Mouse (Mus musculus): ENCODE measurements around the gene Gm10128. TPM values are rescaled to one million over a fixed set of nuclear protein-coding genes. Genes with fewer than 3 reads are reported as not detected.
A peak's percentile ranks its signal among the peaks of the same experiment; 100 is the strongest.
"Not testable (repeated sequence)": the region's sequence is repeated elsewhere in the genome, so short reads cannot be mapped to it uniquely, and the experiment has no call there.

Gm10128 gene
- not detected for total RNA-seq (2021)

- DNase-seq (ENCODE audit: low spot score in 2 of 2); intact Hi-C loops (cut with DNase I): not testable (repeated sequence)
Observed at GRCm38 (mm10) chr14:7643872-7644271, at the start of gene Gm10128. Gene Gm10128, minus strand, starts transcription at chr14:7643972.

- intact Hi-C loops (cut with DNase I); DNase-seq (ENCODE audit: low spot score in 2 of 2): not testable (repeated sequence)
Observed at GRCm38 (mm10) chr14:7681170-7681569, 37.4 kb upstream of the Gm10128 start.

- peak; percentile 4 to 31 for DNase-seq (ENCODE audit: low spot score in 2 of 2)
- intact Hi-C loops (cut with DNase I) = not testable (repeated sequence)
Observed at GRCm38 (mm10) chr14:7662491-7662890, 18.7 kb upstream of the Gm10128 start.

- DNase-seq (ENCODE audit: low spot score in 2 of 2) = peak in 1 of 2 experiments; percentile 1
- intact Hi-C loops (cut with DNase I) = not testable (repeated sequence)
Observed at GRCm38 (mm10) chr14:7658101-7659074, 14.6 kb upstream of the Gm10128 start.

- intact Hi-C loops (cut with DNase I) = not testable (repeated sequence)
Observed at GRCm38 (mm10) chr14:7657456-7657855, 13.7 kb upstream of the Gm10128 start.

GRCm38 (mm10) chr14:7595492-7595891, 48.3 kb downstream of the Gm10128 start, which contains the start of gene Gm10338:
Gene Gm10338, minus strand, starts transcription at chr14:7595592.
- intact Hi-C loops (cut with DNase I); DNase-seq (ENCODE audit: low spot score in 2 of 2): not testable (repeated sequence)

More at GRCm38 (mm10) chr14:7657456-7657855, 13.7 kb upstream of the Gm10128 start:
- not testable (repeated sequence) for DNase-seq (ENCODE audit: low spot score in 2 of 2)

Other genes starting within 250 kb of the Gm10128 start
- not detected for gene Gm3755, start 193.1 kb downstream of the Gm10128 start, total RNA-seq (2021)
- under 1 TPM in 1 of 2 experiments, not detected in 1; 0.53 TPM for gene Gm3752, start 160.2 kb downstream of the Gm10128 start, total RNA-seq (2021)
- 1 to 10 TPM; 4.8 to 6.4 TPM for gene Gm3558, start 75.4 kb downstream of the Gm10128 start, total RNA-seq (2021)
- not detected for gene Gm10338, start 48.4 kb downstream of the Gm10128 start, total RNA-seq (2021)
- gene Gm26661, start 147.6 kb upstream of the Gm10128 start, total RNA-seq (2021) = not detected
- gene Flnb, start 174.0 kb upstream of the Gm10128 start, total RNA-seq (2021) = 10 to 100 TPM; 30.6 to 44.1 TPM

Data from left cerebral cortex, postnatal 25 days (tissue).